Mouse (Mus musculus) urinary bladder, postnatal 10 days (tissue): ENCODE results near the gene Stmn3.

ENCODE experiments used
- DNase-seq: peaks from one replicate; pipeline ENCODE4 v3.0.0; 2022; ENCODE audit warnings: low spot score

The Stmn3 gene

DNA sequence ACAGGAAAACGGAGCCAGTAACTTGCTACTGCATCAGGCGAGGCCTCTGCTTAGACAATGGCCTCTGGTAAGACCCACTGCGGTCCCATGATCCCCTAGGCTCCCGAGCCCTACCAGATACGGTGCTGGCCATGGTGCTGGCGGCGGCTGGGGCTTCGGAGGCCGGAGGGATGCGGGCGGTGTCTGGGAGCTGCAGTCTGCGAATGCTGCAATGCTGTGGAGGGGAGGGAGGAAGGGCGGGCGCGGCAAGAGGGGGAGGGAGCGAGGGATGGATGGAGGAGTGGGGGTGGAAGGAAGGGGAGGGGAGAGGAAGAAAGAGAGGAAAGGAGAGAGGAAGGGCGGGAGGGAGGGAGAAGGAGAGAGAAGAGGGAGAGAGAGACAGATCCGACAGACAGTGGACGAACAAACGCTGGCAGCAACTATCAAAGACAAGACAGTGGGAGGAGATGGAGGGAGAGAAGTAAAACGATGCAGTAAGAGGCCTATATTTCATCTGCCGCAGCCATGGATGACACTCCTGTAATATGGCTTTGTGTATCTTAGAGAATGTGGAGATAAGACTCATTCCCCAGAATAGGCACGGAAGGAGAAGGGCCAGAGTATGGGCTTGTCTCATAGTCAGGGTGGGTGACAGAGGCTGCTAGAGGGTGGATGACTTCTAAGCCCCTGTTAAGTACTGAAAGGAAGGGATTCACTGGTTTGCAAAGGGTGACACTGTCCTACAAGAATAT is at the start of gene Stmn3:
TSS of gene Stmn3 (minus strand) at position 421 of the 731 bp plus-strand sequence.
- DNase-seq = no peak

- DNase-seq = no peak
Measured at GRCm38 (mm10) chr2:181363946-181364345, 49.6 kb upstream of the Stmn3 start.

GRCm38 (mm10) chr2:181356780-181357179 is 42.5 kb upstream of the Stmn3 start:
- no peak for DNase-seq

GRCm38 (mm10) chr2:181342766-181343165 is 28.5 kb upstream of the Stmn3 start:
- DNase-seq = no peak

DNA sequence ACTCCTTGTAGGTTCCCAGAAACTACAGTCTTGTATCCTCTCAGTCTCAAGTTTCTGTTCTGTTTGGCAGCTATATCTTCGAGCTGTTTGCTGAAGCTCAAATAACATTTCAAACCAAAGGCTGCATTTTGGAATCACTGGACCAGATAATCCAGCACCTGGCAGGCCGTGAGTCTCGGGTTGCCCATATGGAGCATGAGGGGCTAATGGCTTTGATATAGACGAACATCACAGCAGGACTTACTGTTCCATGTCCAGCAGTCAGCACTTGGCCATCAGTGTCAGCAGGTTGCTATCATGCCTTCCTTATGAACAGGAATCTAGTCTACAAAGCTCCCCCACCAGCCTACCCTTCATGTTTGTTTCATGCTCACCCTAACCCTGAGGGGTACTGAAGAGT is 26.1 kb upstream of the Stmn3 start:
- DNase-seq = no peak

- DNase-seq = no peak
Measured at GRCm38 (mm10) chr2:181334023-181334422, 19.7 kb upstream of the Stmn3 start.

GRCm38 (mm10) chr2:181332542-181332941 is 18.2 kb upstream of the Stmn3 start:
- no peak for DNase-seq

DNA sequence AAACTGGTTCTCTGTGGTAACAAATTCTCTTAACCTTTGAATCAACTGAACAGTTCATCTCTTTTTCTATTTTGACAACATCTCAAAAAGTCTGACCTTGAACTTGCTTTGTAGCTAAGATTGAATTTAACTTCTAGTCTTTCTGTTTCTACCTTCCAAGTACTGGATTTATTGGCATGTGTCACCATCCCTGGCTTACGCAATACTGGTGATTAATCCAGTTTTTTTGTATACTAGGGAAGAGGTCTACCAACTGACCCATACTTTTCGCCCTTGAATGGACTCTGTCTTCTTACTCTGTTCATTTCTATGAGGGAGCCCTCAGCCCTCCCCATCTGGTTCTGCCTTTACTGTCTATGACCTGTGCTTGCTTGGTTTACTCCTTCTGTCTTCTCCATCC is 11.8 kb upstream of the Stmn3 start:
- no peak for DNase-seq

GRCm38 (mm10) chr2:181322136-181322535 is 7.8 kb upstream of the Stmn3 start:
- DNase-seq = no peak

DNA sequence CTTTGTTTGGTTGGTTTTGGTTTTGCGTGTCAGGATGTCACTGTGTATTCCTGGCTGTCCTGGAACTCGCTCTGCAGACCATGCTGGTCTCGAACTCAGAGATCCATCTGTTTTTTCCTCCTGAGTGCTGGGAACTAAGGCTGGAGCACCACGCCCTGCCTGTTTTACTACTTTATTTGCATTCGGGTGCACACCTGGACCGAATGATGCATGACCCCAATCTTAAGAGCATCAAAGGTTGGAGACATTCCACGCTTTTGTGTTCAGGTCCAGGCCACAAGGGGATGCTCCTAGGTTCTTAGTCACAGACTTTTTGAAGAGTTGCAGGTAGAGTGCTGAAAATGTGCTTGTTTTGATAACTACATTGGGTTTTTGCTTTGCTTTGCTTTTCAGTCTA is 5.8 kb upstream of the Stmn3 start:
- no peak for DNase-seq

DNA sequence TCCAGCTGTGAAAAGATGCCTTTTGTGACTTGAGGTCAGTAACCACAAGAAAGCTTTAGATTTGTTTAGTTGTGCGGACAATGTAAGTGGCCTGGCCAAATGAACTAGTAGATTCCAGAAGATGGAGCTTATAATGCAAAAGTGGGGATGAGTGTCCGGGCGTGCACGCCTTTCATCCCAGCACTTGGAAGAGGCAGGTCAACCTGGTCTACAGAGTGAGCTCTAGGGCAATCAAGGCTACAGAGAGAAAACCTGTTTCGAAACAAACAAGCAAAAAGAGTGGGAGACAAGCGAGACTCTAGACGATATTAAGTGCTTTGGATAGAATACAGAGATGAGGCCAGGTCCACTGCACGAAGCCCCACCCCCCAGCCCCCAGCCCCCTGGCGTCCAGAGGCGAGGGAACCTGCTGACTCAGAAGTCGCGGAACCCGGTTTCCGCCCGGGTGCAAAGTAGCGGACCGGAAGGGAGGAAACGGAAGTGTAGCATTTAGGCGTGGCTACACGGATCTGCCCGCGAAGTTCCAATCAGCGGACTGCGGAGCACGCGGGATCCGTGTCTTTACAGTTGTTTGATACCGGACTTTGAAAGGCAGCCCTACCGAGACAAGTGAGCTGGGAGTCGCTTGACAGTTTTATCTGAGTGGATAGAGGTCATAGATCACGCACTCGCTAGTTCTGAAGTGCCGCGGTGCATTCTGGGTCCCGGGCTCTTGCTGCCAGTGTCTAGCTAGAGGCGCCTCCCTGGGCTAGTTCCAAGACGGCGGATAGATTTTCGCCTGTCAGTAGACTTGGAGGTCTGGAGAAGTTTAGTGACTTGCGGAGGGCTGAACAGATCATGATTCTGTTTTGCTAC is 5.2 kb upstream of the Stmn3 start, which contains the start of gene Rtel1:
TSS of gene Rtel1 (plus strand) at position 492 of the 855 bp plus-strand sequence.
- DNase-seq = peak; percentile 35

DNA sequence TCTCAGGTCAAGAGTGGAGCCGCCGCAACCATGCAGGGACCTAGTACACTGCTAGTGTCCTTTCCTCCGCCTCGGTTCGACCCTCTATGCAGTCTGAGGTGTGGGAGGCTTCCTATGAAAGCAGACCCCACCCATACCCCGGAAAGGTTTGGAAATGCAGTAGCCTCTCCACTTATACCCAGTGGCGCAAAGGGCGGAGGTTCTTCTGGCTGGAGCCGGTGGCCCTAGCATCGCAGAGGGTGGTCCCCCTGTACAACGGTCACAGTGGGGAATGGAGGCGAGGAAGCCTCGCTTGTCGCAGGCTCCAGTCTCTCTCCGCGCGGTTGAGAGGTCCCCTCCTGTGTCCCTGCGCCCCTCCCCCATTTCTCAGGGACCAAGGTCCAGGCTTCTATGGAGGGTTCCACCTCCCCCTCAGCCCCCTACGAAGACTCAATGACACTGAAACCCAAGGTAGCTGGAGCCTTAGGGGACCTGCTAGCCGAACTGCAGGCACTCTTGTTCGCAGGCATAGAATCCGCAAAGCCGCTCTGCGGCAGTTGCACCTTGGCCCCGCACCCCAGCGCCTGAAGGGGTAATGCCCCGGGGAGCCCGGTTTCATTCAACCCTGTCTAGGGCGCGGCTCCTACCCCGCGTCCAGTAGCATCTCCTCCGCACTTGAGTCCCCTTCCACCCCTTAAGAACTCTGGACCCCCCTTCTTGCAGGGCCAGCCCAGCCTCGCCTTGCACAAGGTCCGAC is 788 bp downstream of the Stmn3 start:
- DNase-seq = no peak

DNA sequence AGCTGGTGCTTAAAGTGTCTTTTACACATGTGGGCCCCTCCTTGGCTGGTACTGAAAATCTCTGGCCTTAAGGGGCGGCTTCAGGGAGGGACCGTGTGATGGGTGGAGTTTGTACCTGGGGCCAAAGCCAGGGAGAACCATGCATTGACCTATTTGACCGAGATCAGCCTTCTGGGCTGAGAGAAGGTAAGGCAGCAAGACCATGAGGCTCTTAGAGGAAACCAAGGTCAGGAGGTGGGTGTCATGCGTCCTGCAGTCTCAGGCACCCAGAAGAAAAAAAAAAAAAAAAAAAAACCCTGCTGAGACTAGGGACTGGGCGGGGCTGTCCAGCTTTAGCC is 1.3 kb downstream of the Stmn3 start:
- DNase-seq = no peak

DNA sequence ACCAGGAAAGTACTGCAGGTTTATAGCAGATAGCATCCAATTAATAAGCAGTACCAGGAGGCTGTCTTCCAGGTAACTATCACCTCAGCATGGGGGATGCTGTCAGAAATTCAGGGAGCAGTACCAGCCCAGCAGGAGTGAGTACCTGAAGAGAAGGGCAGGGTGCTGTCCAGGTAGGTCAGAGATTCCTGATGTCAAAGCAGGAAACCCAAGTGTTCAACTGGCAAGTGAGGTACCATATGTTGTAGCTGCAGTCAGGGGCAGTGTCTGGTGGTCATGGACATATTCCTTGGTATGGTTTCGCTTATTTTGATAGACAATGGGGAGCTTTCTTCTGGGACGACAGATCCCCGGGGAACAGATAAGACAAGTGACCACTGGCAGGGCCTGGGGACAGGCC is 1.9 kb downstream of the Stmn3 start:
- DNase-seq = no peak

- DNase-seq = no peak
Measured at GRCm38 (mm10) chr2:181307144-181307804, 7.0 kb downstream of the Stmn3 start.

DNA sequence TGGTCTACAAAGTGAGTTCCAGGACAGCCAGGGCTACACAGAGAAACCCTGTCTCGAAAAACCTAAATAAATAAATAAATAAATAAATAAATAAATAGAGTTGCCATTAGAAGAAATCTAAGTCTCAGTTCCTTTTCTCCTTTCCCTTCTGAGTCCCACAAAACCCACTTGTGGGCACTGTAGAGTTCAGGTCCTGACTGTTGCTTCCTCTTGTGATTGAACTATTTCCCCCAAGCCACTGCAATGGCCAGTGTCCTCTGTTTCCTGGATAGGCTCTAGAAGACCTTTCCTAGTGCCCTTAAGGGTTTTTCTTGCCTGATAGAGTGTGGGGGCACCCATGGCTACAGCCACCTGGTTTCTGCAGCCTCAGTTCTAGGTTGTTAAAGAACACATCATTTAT is 9.4 kb downstream of the Stmn3 start:
- no peak for DNase-seq

DNA sequence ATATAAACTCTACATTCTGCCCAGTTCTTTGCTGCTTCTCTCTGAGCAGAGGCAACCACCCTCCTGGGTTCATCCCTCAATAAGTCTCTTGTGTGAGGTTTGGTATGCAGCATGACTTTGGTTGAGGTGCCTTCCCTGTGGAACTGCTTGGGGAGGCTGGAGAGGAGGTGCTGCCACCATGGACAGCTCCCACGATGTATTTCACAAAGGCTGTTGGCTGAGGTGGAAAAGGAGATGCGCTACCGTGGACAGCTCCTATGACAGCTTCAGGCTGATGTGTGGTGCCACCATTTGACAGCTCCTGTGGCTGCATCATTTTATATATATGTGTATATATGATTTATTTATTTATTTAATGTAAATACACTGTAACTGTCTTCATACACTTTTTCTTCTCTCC is 12.3 kb downstream of the Stmn3 start:
- no peak for DNase-seq

DNA sequence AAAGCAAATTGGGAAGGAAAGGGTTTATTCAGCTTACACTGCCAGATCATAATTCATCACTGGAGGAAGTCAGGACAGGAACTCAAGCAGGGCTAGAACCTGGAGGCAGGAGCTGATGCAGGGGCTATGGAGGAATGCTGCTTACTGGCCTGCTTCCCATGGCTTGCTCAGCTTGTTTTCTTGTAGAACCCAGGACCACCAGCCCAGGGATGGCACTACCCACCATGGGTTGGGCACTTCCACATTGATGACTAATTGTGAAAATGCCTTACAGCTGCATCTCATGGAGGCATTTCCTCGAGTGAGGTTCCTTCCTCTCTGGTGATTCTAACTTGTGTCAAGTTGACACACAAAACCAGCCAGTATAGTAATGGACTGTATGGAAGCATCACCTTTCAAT is 23.4 kb downstream of the Stmn3 start:
- no peak for DNase-seq

GRCm38 (mm10) chr2:181288691-181289090 is 25.6 kb downstream of the Stmn3 start:
- no peak for DNase-seq

DNA sequence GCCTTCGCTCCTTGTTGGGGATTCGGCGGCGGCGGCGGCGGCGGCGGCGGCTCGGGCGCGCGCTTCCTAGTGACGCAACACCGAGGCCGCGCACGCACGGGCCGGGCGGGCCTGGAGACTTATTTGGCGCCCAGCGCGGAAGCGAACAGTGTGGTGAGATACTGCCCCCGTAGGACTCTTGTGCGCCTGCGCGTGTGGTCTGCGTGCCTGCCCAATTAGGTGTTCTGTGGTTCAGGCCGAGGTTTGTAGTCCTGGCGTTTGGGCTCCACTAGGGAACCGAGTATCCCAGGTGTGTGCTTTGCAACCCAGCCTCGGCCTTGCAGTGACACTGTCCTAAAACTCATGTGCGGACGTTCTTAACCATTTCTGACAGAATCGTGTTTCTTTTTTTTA is 26.3 kb downstream of the Stmn3 start, which contains the start of gene Gmeb2:
TSS of gene Gmeb2 (minus strand) at position 78 of the 393 bp plus-strand sequence.
- DNase-seq = peak; percentile 79

GRCm38 (mm10) chr2:181287338-181287957 is 26.9 kb downstream of the Stmn3 start:
- peak; percentile 36 for DNase-seq
